Mouse (Mus musculus) olfactory bulb, adult 2 months (tissue): ENCODE data around the gene Heyl.

Source experiments
- CTCF ChIP-seq: fragments of 200-500 bp; IDR thresholded peaks from 2 replicates; pipeline ENCODE4 v1.5.1; 2012; ENCODE audit warnings: low read depth, mild to moderate bottlenecking, low read length, moderate library complexity; ENCODE audit not compliant: insufficient read depth
- POLR2A ChIP-seq: fragments of 200-500 bp; IDR thresholded peaks from 2 replicates; pipeline ENCODE4 v1.6.1; 2012; ENCODE audit warnings: mild to moderate bottlenecking, low read depth, low read length, moderate library complexity; ENCODE audit not compliant: insufficient read depth

DNA sequence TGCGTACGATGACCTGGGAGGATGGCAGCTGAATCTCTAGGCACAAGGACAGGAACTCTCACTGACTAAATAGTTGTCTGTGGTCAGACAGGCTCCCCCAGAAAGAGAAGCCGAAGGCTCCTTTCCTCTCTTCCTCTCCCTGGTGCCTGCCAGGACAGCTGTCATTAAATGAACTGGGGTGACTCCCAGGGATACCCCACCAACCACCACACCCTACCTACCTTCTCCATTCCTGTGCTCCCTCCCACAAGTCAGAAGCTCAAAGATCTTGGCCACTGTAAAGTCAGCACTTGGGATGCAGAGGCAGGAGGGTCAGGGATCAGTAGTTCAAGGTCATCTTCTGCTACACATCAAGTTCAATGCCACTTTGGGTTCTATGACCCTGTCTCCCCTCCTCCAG lies 515 bp upstream of the Heyl start:
- TF ChIP-seq POLR2A (no peak), CTCF (no peak)
